Mouse (Mus musculus): ENCODE data around the gene Pcgf2. TPM values are rescaled to one million over a fixed set of nuclear protein-coding genes. Genes with fewer than 3 reads are reported as not detected.

Gene Pcgf2
- total RNA-seq, 2 experiments from 2014 or later = 21.4 to 21.7 TPM

DNA sequence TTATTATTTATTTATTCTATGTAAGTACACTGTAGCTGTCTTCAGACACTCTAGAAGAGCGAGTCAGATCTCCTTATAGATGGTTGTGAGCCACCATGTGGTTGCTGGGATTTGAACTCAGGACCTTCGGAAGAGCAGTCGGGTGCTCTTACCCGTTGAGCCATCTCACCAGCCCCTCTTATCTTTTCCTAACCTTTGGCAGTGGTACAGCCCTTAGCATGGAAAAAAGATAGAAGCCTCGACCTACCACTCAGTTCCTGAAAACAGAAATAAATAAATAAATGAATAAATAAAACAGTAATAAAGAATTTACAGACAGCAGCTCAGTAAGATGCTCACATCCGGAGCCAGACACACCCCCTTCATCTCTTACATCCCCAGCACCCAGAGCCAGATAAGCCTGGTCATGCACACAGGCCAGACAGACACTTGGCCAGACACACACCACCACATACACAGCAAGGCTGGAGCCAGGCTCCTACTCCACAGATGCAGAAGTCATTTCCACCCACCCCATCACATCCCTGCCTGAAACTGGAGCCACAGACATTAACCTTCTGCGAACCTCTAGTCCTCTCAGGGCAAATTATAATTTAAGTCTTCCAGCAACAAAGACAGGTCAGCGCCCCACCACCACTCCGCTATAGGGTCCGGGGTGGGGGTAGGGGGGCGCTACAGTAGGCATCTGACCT is 3.0 kb downstream of the Pcgf2 start:
- intact Hi-C loops (cut with DNase I) = loop anchor here (5.0 kb wide), 1 partner anchor 35 kb away; the partner anchor contains the start of gene Mllt6
- peak; percentile 21 to 27 for DNase-seq

DNA sequence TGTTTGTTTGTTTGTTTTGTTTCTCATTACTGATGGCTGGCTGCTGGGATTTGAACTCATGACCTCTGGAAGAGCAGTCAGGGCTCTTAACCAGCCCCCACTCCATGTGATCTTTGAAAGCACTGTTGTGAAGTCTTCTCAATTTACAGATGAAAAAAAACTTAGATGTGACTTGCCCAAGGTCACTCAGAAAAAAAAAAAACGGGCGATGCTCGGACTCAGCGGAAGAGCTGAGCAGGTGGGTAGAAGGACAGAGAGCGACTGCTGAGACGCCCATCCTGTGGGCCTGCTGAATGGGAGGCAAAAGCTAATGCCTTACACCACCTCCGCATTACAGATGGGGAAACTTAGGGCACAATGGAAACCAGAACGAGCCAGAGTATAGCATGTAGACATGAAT is 3.6 kb downstream of the Pcgf2 start:
- DNase-seq = no peak
- intact Hi-C loops (cut with DNase I) = loop anchor here (5.0 kb wide), 1 partner anchor 34 kb away; the partner anchor contains the start of gene Mllt6

DNA sequence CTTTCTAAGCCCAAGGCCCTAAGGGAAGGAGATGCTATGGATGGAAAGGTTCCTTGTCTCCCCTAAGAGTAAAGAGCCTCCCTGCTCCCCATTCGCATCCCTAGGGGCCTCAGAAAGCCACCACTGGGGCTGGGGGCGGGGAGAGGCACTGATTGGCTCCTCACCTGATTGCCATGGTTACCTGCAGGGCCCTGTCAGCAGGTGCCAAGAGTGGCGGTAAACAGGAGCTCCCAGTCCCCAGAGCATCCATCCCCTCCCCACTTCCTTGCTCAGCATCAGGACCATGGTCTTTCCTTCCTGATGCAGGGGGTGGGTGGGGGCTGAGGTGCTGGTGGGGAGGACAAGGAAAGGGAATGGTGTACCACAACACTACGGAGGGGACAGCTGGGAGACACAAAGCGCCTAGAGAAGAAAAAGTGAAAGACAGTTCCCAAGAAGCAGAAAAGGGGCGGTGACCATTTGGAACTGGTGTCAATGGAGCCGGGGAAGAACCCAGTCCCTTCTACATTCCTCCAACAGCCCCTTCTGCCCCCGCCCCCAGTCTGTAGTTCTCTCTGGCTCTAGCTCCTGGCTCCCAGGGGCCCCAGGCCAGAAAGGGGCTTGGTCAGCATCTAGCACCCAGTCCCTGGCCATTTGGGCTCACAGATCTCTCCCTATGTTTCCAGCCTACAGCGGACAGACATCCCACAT is 4.4 kb downstream of the Pcgf2 start:
- intact Hi-C loops (cut with DNase I) = loop anchor here (5.0 kb wide), 1 partner anchor 34 kb away; the partner anchor contains the start of gene Mllt6
- no peak for DNase-seq

DNA sequence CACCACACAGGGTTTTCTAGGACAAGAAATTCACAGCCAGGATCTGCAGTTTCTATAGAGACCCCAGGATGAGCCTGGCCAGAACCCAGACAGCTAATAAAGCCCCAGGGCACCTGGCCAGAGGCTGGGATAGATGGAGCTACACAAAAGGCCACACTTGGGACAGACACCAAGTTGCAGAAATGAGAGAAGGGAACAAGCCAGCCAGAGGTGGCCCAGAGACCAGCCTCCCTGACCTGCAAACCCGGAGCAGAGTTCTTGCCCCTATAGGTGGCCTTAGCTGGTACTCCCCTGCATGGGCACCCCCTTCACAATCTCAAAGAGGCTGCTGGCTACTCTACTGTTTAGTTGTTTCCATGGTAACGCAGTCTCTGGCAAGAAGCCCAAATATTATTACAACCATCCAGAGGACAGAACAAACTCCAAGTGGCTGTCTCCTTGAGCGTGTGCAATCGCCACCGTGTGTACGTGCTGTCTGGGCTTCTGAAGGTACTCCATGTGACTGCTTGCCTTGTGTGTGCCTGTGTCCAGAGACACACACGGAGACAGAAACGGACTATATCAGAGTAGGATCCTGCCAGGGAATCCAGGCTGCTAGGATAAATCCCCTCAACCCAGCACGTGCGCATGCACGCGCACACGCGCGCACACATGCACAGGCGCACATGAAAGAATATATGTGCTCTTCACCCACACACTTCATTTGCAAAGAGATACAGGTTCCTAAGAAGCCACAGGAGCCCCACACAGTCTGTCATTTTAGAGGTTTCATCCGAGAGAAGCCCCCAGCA is 5.2 kb downstream of the Pcgf2 start:
- peak; percentile 76 to 85 for DNase-seq
- intact Hi-C loops (cut with DNase I) = loop anchor here (5.0 kb wide), 1 partner anchor 33 kb away; the partner anchor contains the start of gene Mllt6

DNA sequence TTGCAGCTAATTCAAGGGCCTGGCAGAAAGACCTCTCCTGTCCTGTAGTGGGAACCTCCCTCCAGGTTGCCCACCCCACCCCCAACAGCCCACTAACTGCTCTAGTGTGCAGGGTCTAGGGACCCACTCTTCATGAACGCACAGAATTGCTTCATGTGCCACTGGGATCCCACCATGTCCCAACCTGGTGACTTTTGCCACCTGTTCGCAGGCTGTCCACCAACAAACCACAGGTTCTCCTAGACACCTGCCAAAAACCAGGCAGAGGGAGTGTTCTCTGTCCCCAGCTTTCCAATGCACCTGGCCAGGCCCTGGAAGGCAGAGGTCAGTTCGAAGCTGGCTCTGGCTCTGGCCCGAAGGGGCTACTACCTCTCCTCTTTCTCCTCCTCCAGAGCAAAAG is 5.9 kb downstream of the Pcgf2 start:
- intact Hi-C loops (cut with DNase I) = no loop called here
- no peak for DNase-seq

DNA sequence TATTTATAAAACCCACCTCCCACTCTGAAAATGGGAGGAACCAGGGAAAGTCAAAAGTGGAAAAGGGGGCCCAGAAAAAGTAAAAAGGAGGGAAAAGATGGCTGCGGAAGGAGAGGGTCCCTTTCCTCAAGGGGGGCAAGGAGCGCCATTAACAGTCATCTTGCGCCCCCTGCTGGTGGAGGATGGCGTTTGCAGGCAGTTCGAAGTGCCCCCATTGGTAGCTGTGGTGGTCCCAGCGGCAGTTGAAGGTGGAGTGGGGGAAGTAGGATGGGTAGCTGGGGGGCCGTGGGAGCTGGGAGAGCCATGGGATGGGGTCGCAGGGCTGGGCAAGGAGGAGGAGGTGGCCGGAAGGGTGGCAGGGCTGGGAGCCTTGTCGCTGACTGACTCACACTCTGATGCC is 10.4 kb downstream of the Pcgf2 start:
- DNase-seq = peak; percentile 49 to 80
- intact Hi-C loops (cut with DNase I) = loop anchor here (1.0 kb wide), 2 partner anchors 46 to 58 kb away; no protein-coding TSS in a partner anchor

DNA sequence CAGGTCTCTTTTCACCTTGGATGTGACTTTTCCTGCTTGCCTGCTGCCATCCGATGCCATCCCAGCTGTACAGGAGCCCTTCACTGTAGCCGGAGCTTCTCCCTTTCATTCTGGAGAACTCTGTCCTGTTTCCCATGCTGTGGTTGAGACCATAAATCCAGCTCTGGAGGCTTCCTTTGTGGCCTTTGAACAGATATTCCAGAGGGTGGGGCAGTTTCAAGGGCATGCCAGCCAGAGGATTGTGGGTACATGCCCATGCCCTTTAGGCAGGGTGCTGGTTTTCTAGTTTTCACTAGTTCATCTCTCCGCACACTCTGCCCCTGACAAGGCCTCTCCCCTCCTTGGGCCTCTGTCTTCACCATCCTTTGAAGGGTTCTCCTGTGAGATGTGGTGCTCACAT is 13.2 kb downstream of the Pcgf2 start:
- intact Hi-C loops (cut with DNase I) = no loop called here
- DNase-seq = peak in 1 of 2 experiments; percentile 12

DNA sequence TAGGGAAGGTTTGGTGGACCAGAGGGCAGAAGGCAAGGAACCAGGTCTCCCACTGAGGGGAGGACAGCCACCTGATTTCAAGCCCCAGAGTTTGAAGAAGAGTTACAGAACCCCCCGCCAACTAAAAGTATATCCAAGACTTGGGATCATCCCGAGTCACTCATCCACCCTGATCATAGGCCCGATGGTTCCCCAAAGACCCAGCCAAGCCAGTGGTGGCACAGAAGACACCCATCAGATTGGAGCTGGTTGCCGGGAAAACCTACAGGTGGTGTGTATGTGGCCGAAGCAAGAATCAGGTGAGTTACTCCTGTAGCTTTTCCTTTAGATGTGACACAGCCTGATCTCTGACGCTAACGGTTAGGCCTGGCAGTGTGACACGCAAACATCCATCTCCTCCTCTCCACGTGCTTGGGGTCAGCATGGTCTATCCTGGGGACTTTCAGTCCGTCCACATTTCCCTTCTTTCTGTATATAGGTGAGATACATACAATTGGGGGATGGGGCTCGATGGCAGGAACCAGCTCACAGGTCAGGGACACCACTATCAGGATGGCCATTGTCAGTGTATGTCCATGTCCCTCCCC is 13.9 kb downstream of the Pcgf2 start:
- DNase-seq = peak; percentile 10 to 29
- intact Hi-C loops (cut with DNase I) = no loop called here

DNA sequence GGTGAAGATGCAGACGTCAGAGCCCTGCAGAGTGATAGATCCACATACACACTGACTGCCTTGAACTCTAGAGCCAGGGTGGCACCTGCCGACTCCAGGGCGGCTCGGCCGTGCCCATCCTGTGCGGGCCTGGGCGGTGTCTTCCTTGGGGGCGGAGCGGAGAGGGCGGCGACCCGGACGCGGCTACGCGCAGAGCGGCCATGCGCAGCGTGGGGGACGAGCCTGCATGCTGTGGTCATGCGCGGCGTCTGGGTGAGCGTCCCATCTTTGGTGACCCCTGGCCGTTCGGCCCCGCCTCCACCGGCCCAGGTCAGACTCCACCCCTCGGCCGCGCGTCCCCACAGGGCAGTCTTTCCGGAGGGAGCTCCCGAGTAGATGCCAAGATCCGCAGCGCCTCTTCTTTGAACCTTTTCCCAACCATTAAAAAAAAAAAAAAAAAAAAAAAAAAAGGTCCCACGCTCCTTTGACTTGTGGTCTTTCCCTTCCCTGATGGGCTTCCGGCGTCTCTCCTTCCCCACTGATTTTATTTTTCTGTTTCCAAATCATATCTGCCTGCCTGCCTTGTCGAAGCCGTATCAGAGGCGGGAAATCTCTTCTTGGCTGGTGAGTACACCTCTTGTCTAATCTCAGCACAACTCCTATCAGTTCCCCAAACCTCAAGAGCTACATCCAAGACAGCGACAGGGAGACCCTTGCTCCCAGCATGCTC is 14.5 kb downstream of the Pcgf2 start, which contains the start of gene Cisd3:
Gene Cisd3 (plus strand): TSS at position 214 of the 709 bp plus-strand sequence.
- intact Hi-C loops (cut with DNase I) = loop anchor here (1.0 kb wide), 1 partner anchor 22 kb away; the partner anchor contains the start of gene Mllt6
- peak; percentile 94 to 96 for DNase-seq

DNA sequence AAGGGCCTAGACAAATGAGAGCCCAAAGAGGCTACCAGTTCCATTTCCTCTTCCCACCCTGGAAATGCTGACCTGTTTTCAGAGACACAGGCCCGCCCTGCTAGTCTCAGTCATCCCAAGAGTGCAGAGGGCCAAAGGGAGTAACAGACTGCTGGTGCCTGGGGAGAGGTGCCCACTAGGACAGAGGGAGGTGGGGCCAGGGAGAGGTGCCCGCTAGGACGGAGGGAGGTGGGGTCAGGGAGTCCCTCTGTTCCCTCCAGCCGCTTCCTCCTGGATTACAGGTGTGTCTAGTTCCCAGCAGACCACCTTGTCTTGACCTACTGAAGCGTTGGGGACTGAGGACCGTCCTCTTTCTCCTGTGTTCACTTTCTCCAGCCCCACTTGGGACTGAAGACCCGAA is 15.5 kb downstream of the Pcgf2 start:
- intact Hi-C loops (cut with DNase I) = loop anchor here (1.0 kb wide), 1 partner anchor 21 kb away; the partner anchor contains the start of gene Mllt6
- peak; percentile 32 to 41 for DNase-seq

DNA sequence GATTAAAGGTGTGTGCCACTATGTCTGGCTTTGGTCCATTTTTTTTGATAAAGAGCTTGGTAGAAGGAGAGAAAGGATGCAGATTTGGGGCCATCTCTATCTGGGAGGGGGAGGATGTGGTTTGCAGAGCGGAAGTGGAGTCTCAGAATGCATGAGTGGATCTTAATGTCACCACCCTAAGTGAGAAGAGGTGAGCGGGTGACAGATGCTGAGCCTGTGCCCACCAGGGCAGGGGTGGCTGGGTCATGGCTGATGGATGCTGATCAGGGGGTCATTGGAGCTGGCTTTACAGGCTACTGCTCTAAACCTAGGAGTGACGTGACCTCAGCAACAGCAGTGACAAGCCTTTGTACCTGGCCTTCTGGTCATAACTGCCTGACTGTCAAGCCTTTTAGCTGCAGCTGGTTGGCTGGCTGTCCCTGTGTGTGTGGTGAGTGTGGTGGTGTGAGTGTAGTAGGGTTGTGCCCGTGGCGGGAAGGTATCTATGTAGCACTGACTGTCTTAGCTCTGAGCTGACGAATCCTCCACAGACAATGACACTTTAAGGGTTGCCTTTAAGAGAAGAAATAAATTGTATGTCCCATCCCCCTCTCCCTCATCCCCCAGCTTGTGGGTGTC is 16.1 kb downstream of the Pcgf2 start:
- intact Hi-C loops (cut with DNase I) = no loop called here
- no peak for DNase-seq

DNA sequence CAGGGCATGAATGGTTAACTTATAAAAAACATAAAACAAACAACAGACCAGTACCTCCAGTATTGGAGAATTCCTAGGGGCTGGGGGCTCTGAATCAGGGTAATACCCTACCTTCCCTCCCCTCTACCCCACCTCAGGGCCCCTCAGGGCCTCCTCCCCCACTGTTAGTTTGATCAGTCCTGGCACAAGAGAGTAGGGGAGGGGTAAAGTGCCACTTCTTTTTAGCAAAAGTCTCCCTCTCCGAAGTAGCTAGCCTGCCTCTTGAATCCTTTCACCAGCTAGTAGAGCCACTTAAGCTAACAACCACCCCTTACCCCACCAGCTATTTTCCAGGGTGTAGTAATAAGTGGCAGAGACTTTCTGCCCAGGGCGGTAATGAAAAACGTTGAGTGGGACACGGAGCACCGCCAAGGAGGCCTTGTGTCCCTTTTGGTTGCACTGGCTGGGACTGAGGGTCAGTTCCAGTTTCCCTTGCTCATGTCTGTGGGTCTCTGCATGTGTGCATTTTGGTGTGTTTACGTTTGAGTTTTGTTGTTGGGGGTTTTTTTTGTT is 17.7 kb downstream of the Pcgf2 start:
- intact Hi-C loops (cut with DNase I) = no loop called here
- no peak for DNase-seq

DNA sequence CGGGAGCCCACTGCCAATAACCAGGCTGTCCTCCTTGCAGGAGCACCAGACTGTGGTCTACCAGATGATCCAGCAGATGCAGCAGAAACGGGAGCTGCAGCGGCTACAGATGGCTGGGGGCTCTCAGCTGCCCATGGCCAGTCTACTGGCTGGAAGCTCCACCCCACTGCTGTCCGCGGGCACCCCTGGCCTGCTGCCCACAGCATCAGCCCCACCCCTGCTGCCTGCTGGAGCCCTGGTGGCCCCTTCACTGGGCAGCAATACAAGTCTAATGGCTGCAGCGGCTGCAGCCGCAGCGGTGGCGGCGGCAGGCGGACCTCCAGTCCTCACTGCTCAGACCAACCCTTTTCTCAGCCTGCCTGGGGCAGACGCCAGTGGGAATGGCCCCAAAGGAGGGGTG is 19.9 kb downstream of the Pcgf2 start:
- intact Hi-C loops (cut with DNase I) = no loop called here

DNA sequence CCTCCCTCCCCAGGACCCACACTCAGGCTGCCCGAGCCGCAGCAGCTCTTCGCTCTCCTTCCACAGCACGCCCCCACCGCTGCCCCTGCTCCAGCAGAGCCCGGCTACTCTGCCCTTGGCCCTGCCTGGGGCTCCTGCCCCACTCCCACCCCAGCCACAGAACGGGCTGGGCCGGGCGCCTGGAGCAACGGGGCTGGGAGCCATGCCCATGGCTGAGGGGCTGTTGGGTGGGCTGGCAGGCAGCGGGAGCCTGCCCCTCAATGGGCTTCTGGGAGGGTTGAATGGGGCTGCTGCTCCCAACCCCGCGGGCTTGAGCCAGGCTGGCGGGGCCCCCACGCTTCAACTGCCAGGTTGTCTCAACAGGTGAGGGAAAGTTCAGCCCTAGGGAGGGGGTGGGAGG is 22.0 kb downstream of the Pcgf2 start:
- intact Hi-C loops (cut with DNase I) = no loop called here

More for the DNA sequence above, 19.9 kb downstream of the Pcgf2 start:
- DNase-seq = peak; percentile 68 to 75

DNA sequence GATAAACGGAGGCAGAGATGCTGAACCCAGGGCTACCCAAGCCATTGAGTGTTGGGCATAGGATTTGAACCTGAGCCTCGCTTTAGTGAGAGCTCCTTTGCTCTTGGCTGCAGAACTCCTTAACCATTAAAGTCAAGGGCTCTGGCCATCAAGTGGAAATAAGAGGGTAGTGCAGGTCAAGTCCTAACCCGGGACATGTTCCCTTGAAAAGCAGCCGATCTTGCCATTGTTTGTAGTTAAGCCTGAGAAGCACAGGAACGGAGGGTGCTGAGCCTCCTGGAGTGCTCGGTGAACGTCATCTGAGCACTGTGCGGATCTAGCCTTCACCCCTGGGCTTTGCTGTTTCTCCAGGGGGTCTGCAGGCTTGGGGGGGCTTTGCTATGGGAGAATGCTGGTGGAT is 22.5 kb downstream of the Pcgf2 start:
- intact Hi-C loops (cut with DNase I) = no loop called here
- no peak for DNase-seq

More for the DNA sequence above, 22.0 kb downstream of the Pcgf2 start:
- no peak for DNase-seq

DNA sequence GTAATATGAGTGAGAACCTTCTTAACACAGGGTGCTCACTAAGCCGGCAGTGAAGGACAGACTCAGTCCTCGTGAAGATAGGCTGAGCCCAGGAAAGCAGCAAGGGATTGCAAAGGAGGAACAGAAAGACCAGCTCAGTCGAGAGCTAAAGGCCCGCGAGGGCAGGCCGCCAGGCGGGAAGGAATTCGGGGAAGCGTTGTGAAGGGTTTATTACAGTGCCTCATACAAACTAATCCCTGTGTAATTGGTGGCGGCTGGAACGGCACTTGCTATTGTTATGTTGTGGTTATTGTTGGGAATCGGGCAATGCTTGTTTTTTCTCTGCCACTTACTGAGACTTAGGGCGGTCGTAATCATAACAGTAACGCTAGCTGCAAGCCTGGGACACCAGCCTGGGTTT is 22.9 kb downstream of the Pcgf2 start:
- intact Hi-C loops (cut with DNase I) = no loop called here
- DNase-seq = peak in 1 of 2 experiments; percentile 9

DNA sequence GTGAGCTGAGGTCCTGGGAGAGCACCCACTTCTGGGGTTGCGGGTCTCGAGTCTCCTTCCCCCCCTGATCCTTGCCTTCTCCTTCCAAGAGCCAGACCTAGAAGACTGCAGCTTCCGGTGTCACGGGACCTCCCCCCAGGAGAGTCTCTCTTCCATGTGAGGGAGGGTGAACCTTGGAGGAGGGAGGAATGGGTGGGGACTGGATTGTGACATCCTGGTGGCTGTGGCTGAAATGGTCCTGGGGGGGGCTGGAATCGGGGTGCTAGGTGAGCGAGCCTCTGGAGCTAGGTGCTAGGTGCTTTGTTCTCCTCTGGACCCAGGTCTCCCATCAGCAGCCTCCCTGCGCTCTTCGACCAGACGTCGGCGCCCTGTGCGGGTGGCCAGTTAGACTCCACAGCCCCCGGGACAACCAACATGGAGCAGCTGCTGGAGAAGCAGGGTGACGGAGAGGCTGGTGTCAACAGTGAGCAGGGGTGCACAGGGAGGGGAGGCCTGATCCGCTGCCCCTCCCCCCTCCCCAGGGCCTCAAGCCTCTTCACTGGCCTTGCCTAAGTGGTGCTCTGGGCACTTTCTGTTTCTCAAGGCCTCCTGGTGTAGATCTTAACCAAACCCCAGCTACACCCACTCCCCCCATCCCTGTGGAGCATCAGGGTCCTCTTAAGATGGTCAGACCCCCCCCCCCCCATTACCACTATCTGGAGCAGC is 24.1 kb downstream of the Pcgf2 start:
- DNase-seq = no peak
- intact Hi-C loops (cut with DNase I) = no loop called here

DNA sequence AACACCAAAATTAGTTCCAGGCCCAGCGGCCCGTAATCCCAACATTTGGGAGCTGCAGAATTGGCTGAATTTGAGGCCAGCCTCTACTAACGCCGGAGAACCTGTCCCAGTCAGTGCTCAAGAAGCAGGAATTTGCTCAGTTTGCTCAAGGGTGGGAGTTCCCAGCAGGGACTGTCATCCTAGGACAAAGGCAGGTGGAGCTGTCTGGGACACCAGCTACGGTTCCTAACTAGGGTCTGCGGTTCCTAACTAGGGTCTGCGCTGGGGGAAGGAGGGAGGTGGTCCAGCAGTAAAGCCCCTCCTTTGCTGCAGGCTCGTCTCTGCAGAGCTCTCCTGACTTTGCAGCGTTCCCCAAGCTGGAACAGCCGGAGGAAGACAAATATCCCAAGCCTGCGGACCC is 27.1 kb downstream of the Pcgf2 start:
- intact Hi-C loops (cut with DNase I) = no loop called here
- DNase-seq = no peak

DNA sequence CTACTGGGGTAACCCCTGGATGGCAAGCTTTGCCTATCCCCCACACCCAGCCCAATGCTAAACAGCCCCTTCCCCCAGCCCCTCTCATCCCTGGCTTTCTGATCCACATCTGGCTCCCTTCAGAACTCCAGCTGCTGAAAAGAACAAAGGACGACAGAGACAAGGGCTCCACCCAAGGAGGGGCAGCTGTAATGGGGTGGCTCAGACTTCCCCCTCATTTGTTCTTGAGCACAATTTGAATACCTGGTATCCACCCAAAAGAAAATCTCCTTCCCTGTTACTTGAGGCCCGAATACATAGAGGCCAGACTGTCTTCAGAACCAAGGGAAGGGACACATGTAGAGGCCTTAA is 29.1 kb downstream of the Pcgf2 start:
- no peak for DNase-seq
- intact Hi-C loops (cut with DNase I) = no loop called here

All from heart, postnatal 10 days (tissue).